Mouse (Mus musculus): ENCODE measurements around the gene Ssb. TPM values are rescaled to one million over a fixed set of nuclear protein-coding genes. Genes with fewer than 3 reads are reported as not detected.

Gene Ssb
- total RNA-seq, 2 experiments from 2014 or later: 279 to 479 TPM

Other genes with a start within 250 kb of the Ssb start
- gene Bbs5, start 214.4 kb upstream of the Ssb start, total RNA-seq (2014; fragmentation: Nextera tagmentation): 18.0 and 19.5 TPM in 2 replicates
- gene Bbs5, start 214.4 kb upstream of the Ssb start, total RNA-seq (2017): 5.2 and 8.7 TPM in 2 replicates
- not detected in 2 replicates for gene Klhl41, start 191.4 kb upstream of the Ssb start, total RNA-seq (2014; fragmentation: Nextera tagmentation)
- 0.09 and 0.26 TPM in 2 replicates for gene Klhl41, start 191.4 kb upstream of the Ssb start, total RNA-seq (2017)
- 16.4 and 19.6 TPM in 2 replicates for gene Fastkd1, start 148.0 kb upstream of the Ssb start, total RNA-seq (2014; fragmentation: Nextera tagmentation)
- gene Fastkd1, start 148.0 kb upstream of the Ssb start, total RNA-seq (2017): 14.3 and 16.8 TPM in 2 replicates
- 89.5 and 93.1 TPM in 2 replicates for gene Ppig, start 139.0 kb upstream of the Ssb start, total RNA-seq (2014; fragmentation: Nextera tagmentation)
- 97.5 and 111 TPM in 2 replicates for gene Ppig, start 139.0 kb upstream of the Ssb start, total RNA-seq (2017)
- 1.8 and 2.5 TPM in 2 replicates for gene Ccdc173, start 72.0 kb upstream of the Ssb start, total RNA-seq (2014; fragmentation: Nextera tagmentation)
- gene Ccdc173, start 72.0 kb upstream of the Ssb start, total RNA-seq (2017): 2.1 and 3.0 TPM in 2 replicates
- gene Phospho2, start 71.9 kb upstream of the Ssb start, total RNA-seq (2014; fragmentation: Nextera tagmentation): 18.5 and 27.8 TPM in 2 replicates
- 17.8 and 24.1 TPM in 2 replicates for gene Phospho2, start 71.9 kb upstream of the Ssb start, total RNA-seq (2017)
- 10.8 and 14.6 TPM in 2 replicates for gene Klhl23, start 39.6 kb upstream of the Ssb start, total RNA-seq (2014; fragmentation: Nextera tagmentation)
- 31.5 and 33.6 TPM in 2 replicates for gene Klhl23, start 39.6 kb upstream of the Ssb start, total RNA-seq (2017)
- 21.1 and 28.7 TPM in 2 replicates for gene Mettl5, start 24.1 kb downstream of the Ssb start, total RNA-seq (2014; fragmentation: Nextera tagmentation)
- 46.0 and 48.8 TPM in 2 replicates for gene Mettl5, start 24.1 kb downstream of the Ssb start, total RNA-seq (2017)
- gene Ubr3, start 35.7 kb downstream of the Ssb start, total RNA-seq (2014; fragmentation: Nextera tagmentation): 35.2 and 40.8 TPM in 2 replicates
- gene Ubr3, start 35.7 kb downstream of the Ssb start, total RNA-seq (2017): 33.3 and 41.9 TPM in 2 replicates
- gene Myo3b, start 177.6 kb downstream of the Ssb start, total RNA-seq (2014; fragmentation: Nextera tagmentation): not detected in 2 replicates
- gene Myo3b, start 177.6 kb downstream of the Ssb start, total RNA-seq (2017): not detected in 2 replicates